Mouse (Mus musculus) megakaryocyte, embryonic 14.5 days (primary cell): ENCODE results near the gene Recql5.

Source experiments
- FLI1 ChIP-seq: IDR thresholded peaks from 2 replicates; pipeline ENCODE4 v1.6.1; 2012; ENCODE audit warnings: low read length, inconsistent platforms, mixed read lengths
- GATA1 ChIP-seq: IDR thresholded peaks from 3 replicates; pipeline ENCODE4 v1.6.1; 2012; ENCODE audit warnings: mixed read lengths, low read length, inconsistent platforms, borderline replicate concordance

GRCm38 (mm10) chr11:115889159-115889558 lies 44.1 kb downstream of the Recql5 start:
- no peak for TF ChIP-seq FLI1
- no peak for TF ChIP-seq GATA1
